Mouse (Mus musculus): Measurements from ENCODE around the gene Meaf6.

- TF ChIP-seq CTCF (IDR thresholded peaks at IDR 0.05; ENCODE audit: low read depth, low read length) (no peak), POLR2AphosphoS5 (IDR thresholded peaks at IDR 0.05; ENCODE audit: insufficient replicate concordance, low read depth, low read length) (no peak), GATA1 (IDR thresholded peaks at IDR 0.05; ENCODE audit: borderline replicate concordance, low read length) (no peak), GATA2 (IDR thresholded peaks at IDR 0.05; ENCODE audit: borderline replicate concordance, low read depth, low read length) (no peak), TAL1 (conservative IDR thresholded peaks at IDR 0.05; ENCODE audit: low read depth, low read length) (no peak)
These were observed 38.3 kb downstream of the Meaf6 start for GRCm38 (mm10) chr4:125123279-125123671.
